Mouse (Mus musculus) layer of hippocampus, adult 2 months (tissue): ENCODE data around the gene Ugt2b1. TPM values are rescaled to one million over a fixed set of nuclear protein-coding genes. Genes with fewer than 3 reads are reported as not detected.
"Not testable (repeated sequence)": the region's sequence is repeated elsewhere in the genome, so short reads cannot be mapped to it uniquely, and the experiment has no call there.

ENCODE experiments used
- DNase-seq, 2 experiments: peaks; one replicate each; pipeline ENCODE4 v3.0.0; 2022; ENCODE audit warnings: low spot score in 2 of 2
- H3K27ac ChIP-seq: fragments of 200-600 bp; 2 replicates; pipeline ENCODE4 v1.8.1; 2022
- H3K4me3 ChIP-seq: fragments of 200-600 bp; 2 replicates; pipeline ENCODE4 v1.8.1; 2022; ENCODE audit warnings: mild to moderate bottlenecking
- CTCF ChIP-seq: fragments of 200-600 bp; conservative IDR thresholded peaks from 2 replicates; pipeline ENCODE4 v1.8.1; 2022; ENCODE audit warnings: antibody characterized with exemption, mild to moderate bottlenecking, moderate library complexity
- long read RNA-seq, 2 experiments: library from polyadenylated mRNA; stranded (forward); transcript quantifications; one replicate each; pipeline ENCODE4 v2.0.0; 2021; ENCODE audit warnings: borderline mapping rate in 2 of 2
- total RNA-seq, 2 experiments: library from RNA; stranded (reverse); gene quantifications; 2 replicates each; pipeline ENCODE4 v1.2.3; 2021

Ugt2b1 gene
- total RNA-seq, result not detected
- long read RNA-seq, experiment 1, result 0 reads
- long read RNA-seq, experiment 2, result 0 reads

GRCm38 (mm10) chr5:86926426-86926825 is at the start of gene Ugt2b1:
Gene Ugt2b1, minus strand, starts transcription at chr5:86926530.
- no peak for TF ChIP-seq CTCF
- Histone ChIP-seq H3K4me3 (no peak within 1 kb of the TSS), H3K27ac (no peak within 1 kb of the TSS)
- DNase-seq, result no peak

DNA sequence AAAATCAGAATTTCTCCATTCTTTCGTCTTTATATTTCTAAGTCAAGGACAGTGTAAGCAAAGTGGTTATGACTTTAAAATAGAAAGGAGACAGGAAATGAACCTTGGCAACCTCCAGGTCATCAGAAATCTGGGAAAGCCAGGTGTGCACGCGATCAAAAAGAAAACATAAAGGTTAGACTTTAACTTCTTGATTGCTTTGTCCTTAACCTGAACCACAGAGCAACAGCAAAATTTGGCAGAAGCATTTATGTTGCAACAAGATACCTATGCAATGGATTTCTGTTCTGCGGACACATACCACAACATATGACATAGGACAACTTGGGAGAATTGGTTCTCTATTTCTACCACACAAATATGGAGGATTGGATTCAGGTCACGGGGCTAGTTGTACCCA is 40.9 kb upstream of the Ugt2b1 start:
- H3K4me3 ChIP-seq, DNase-seq, H3K27ac ChIP-seq: not testable (repeated sequence)

- H3K27ac ChIP-seq, H3K4me3 ChIP-seq, DNase-seq: not testable (repeated sequence)
These were observed 36.5 kb upstream of the Ugt2b1 start for GRCm38 (mm10) chr5:86962849-86963248.

DNA sequence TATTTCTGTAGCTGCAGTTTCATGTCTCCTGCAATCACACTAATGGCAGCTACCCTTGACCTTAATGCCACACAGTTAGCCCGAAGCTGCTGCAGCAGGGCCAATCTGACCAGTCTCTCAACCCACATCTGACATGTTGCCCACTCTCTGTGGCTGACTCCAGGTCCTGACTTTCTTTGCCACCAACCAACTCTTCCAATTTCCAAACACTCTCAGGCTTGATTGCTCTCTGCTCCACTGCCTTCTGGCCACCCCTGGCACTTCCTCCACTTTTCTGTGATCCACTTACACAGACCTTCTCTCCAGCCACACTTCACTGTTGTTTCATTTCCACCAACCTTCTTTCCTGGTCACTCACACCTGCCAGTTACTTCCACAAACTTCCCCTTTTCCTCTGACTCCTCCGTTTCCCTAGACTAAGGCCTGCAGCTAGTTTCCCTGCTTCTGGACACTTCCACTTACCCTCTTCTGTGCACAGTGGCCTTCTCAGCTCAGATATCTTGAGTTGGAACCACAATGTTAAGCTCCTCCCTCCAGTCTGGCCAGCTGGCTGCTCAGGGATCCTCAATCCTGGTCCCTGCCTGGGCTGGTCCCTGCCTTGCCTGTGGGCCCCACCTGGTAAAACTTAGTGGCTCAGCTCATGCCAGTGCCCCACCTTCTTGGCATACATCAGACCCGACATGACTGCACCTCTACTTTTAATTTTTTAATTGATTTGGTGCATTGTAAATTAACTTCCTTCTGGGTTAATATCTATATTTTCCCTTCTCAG is 35.4 kb upstream of the Ugt2b1 start:
- no peak for TF ChIP-seq CTCF
- DNase-seq, result no peak
- Histone ChIP-seq H3K27ac (no peak overlapping the region), H3K4me3 (no peak overlapping the region)

DNA sequence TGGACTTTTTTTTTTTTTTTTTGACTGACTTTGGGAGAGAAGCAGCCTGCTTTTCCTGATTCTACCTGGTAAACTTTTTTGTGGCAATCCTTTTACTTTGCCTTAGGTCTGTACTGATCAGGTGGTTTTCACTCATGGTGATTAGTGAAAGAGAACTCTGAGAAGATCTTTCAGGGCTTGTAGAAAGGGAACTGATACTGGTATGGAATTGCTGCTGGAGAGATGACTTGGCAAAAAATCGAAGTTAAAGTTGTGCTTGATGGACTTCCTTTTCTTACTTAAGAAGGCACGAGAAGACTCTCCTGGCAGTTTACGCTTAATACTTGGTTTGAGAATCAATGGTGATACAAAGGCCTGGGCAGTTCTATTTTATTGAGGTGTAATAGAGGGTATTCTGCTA is 34.2 kb upstream of the Ugt2b1 start:
- H3K4me3 ChIP-seq, result no peak overlapping the region
- no peak for TF ChIP-seq CTCF
- H3K27ac ChIP-seq, result no peak overlapping the region
- no peak for DNase-seq

DNA sequence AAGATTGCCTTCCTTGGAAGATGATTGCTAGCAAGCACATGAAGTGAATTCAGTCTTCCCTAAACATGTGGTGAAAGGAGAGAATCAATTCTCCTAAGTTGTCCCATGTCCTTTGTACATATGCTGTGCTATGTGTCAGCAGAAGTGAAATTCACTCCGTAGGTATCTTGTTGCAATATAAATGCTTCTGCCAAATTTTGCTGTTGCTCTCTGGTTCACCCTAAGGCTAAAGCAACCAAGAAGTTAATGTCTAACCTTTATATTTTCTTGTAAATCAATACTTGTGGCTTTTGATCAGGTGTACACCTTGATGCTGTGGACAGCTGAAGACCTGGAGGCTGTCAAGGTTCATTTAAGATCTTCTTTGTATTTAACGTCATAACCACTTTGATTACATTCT is 15.8 kb upstream of the Ugt2b1 start:
- H3K27ac ChIP-seq, result no peak overlapping the region
- no peak for TF ChIP-seq CTCF

DNA sequence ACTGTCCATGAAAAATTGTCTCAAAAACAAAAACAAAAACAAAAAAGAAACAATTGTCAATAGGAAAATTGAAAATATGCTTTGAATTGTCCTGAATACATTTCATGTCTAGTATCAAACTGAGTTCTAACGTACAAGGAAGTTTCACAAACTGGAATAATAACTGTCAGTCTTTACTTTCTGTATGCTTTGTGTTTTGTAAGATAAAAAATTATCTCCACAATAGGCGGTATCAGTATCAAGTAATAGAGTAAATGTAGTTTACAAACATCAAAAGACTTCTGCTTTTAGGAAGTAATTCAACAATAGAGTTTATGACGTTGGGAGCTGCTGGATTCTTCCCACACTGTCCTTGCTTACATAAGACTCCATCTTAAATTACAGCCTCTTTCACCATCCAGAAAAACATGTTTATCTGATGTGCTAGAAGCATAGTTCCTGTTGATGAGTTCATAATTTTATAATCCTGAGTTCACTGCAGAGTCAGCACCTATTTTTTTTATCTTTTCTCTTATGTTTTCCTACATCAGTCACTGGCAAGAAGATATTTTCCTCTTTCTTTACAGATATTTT is 5.6 kb downstream of the Ugt2b1 start:
- no peak overlapping the region for H3K4me3 ChIP-seq
- no peak for DNase-seq
- no peak for TF ChIP-seq CTCF
- H3K27ac ChIP-seq, result no peak overlapping the region

More for the DNA sequence above, 15.8 kb upstream of the Ugt2b1 start:
- no peak for DNase-seq
- no peak overlapping the region for H3K4me3 ChIP-seq

- Histone ChIP-seq H3K4me3 (no peak overlapping the region), H3K27ac (no peak overlapping the region)
- DNase-seq, result no peak
- TF ChIP-seq CTCF, result no peak
These were observed 14.8 kb downstream of the Ugt2b1 start for GRCm38 (mm10) chr5:86911357-86912099.

DNA sequence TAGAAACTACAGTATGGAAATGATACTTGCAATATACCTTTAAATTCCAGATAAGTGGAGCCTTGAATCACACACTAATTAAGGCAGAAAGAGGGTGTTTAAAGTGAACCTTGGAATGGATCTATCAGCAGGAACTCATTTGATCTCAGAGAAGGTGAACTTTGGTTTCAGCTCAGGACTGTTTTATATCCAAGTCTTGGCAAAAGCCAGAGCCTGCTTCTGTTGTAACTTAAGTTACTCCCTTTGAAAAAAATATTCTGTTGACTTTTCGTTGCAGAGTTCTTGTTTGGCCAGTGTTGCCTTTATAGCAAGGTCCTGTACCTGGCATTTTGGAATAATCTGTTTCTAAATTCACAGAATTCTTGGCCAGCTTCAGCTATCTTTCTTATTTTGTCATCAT is 15.6 kb downstream of the Ugt2b1 start:
- no peak for DNase-seq
- no peak for TF ChIP-seq CTCF
- Histone ChIP-seq H3K27ac (no peak overlapping the region), H3K4me3 (no peak overlapping the region)

DNA sequence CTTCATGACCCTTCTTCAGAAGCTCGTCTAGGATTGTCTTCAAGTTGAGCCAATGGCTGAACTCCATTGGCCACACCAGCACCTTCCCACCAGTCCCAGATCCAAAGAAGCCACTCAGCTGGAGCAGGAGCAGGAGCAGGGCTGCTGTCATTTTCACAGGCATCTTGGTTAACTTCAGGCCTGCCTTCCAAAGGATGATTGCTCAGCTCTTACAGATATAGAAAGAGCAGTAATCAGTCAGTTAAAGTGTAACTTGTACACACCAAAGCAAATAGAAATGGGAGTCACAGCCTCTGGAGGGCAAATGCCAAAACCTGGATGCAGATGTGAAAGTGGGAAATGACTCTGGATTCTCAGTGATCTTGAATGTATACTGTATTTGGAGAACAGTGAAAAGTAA is 19.6 kb downstream of the Ugt2b1 start, which contains the start of gene Ugt2b34:
TSS of gene Ugt2b34 (minus strand) at position 180 of the 400 bp plus-strand sequence.
- no peak for DNase-seq
- Histone ChIP-seq H3K4me3 (no peak within 1 kb of the TSS), H3K27ac (no peak within 1 kb of the TSS)
- no peak for TF ChIP-seq CTCF

DNA sequence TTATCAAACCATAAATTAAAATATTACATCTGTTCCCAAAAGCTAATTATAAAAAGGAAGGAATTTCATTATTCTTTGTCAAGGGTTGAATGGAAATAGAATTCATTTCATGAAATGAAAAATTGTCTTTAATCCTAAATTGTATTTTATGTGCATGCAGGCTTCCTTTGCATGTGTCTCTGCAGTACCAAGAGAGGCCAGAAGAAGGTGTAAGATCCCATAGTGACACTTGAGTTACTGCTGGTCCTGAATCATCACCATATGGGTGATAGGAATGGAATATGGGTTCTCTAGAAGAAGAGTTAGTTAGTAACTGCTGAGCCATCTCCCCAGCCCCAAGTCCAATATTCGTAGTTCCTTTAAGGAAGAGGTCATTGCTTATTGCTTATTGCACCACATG is 36.4 kb downstream of the Ugt2b1 start:
- Histone ChIP-seq H3K27ac (no peak overlapping the region), H3K4me3 (no peak overlapping the region)
- DNase-seq, result no peak
- peak; percentile 57 for TF ChIP-seq CTCF

DNA sequence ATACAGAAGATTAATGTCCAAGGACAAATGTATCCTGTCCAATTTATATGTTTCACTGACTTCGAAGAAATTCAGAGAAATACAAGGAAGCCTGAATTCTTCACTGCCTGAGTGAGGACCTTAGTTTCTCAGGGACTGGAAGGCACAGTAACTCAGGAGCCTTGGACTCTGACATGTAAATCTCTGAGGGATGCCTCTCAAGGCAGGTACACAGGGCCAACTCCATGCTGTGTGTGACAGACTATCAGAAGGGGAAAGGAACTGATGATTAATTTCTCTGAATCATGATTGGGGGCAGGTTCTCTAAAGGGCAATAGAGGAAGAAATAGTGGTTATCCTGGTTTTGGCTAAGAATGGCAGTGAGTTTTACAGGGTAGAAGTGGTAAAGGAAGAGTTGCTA is 37.9 kb downstream of the Ugt2b1 start:
- Histone ChIP-seq H3K4me3 (no peak overlapping the region), H3K27ac (no peak overlapping the region)
- DNase-seq, result no peak
- TF ChIP-seq CTCF, result no peak

DNA sequence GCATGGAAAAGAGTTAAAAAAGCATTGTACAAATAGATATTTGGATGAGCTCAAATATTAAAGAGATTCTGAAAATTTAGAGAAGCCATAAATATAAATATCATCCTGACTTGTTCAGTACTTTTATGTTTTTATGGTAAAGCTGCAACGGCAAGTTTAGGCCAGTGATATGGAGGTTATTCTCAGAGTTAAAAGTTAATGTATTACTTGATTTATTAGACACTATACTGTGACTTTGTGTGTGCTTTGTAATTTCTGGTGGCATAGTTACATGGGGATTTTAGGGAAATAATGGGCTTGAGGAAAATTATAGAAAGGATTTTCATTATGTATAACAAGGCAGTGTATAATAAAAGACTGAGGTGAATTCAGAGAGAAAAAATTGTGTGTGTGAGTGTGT is 39.2 kb downstream of the Ugt2b1 start:
- DNase-seq, result no peak
- no peak for TF ChIP-seq CTCF
- H3K27ac ChIP-seq, result no peak overlapping the region
- no peak overlapping the region for H3K4me3 ChIP-seq

- Histone ChIP-seq H3K4me3 (no peak overlapping the region), H3K27ac (no peak overlapping the region)
- TF ChIP-seq CTCF, result peak; percentile 76
- peak; percentile 0 to 20 for DNase-seq
These were observed 39.7 kb downstream of the Ugt2b1 start for GRCm38 (mm10) chr5:86886620-86887019.
